Mouse (Mus musculus) thymus, postnatal 36 days (tissue): ENCODE results near the gene Acot4.
"Not testable (repeated sequence)": the region's sequence is repeated elsewhere in the genome, so short reads cannot be mapped to it uniquely, and the experiment has no call there.

Experiments
- DNase-seq, 2 experiments: peaks; one replicate each; pipeline ENCODE4 v3.0.0; 2022; ENCODE audit warnings: mixed read lengths in 2 of 2

The Acot4 gene

DNA sequence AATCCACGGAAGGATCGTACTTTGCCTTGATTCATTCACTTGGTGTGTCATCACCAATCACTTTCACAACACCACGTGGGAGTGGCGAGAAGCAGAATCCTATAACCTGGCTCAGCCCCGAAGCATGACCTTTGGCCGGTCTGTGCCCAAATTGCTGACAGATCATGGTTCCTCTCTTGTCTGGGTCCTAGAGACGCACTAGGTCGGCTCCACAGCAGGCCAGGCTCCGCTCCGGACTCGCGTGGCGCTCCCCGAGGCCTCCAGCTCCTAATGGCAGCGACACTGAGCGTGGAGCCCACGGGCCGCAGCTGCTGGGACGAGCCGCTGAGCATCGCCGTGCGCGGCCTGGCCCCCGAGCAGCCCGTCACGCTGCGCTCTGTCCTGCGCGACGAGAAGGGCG lies at the start of gene Acot4:
Acot4 (plus strand) TSS at position 139 of the 400 bp plus-strand sequence.
- DNase-seq, result not testable (repeated sequence)

DNA sequence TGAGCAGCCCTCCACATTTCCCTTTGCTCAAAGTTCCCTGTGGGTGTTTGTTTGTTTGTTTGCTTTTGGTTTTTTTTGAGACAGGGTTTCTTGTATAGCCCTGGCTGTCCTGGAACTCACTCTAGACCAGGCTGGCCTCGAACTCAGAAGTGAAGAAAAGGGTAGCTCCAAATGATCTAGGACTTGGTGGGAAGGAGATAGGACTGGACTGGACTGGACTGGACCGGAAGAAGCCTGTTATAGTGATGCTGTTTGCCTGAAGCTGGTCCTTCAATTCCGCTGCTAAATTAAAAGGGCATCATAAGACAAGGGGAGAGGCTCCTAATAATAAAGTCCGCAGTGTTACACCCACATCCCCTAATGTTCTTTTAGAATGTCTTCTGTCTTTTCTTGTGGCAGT lies 49.7 kb upstream of the Acot4 start:
- DNase-seq, result no peak

DNA sequence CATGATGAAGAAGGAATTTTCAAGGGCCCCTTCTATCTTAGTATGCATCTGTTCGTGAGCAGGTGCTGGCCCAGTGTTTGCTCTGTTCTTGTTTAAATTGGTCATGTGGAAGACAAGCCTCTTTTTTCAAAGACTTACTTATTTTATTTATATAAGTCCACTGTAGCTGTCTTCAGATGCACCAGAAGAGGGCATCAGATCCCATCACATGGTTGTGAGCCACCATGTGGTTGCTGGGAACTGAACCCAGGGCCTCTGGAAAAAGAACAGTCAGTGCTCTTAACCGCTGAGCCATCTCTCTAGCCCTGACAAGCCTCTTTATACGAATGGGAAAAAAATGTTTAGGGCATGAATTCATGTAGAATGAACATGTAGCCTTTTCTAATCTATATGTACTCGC lies 48.8 kb upstream of the Acot4 start:
- DNase-seq, result no peak

DNA sequence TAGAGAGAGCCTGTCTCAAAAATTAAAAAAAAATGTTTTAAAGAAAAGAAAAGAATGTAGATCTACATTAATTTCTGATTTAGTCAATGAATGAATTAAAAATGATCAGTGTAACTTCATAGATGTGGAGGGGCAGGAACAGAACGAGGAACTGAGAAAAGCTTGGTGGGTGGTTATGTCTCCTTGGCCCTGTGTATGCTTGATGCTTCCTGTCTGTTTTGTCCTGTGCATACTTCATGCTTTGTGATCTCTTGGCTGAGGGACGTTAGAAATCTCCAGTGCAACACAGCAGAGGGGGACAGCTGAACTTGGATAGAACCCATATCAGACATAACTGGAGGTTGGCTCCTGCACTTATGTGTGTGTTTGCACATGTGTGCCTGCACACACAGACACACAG lies 41.0 kb upstream of the Acot4 start:
- no peak for DNase-seq

DNA sequence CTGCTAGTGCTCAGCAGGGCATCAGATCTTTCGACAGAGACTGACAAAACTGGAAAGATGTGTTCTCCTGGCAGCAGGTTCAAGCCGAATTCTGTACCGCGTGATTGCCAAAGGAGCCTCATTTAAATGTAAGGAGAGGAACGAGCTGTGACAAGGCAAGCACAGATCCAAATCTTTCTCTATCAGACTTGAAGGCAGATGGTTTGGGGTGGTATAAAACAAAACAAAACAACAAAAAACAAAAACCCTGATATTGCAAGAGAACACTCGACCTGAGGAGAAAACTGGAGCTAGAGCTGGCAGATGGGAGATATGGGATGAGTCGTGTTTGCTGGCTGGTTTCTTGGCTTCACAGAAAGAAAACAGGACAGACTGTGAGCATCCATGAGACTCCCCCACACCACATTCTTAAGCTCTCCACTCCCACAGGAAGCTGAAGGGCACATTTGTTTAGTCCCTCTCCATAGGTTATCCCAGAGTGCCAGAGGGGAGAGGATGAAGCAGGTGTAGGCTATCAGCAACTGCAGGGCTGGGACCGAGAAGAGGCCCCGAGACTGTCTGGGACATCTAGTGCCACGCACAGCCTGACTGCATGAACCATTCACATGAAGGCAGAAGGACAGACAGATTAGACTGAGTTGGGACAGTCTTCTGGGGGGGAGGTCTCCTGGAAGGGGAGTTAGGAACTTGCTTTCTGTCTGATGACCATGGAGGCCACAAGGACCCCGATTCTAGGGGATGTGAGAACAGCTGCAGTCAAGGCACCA lies 39.7 kb upstream of the Acot4 start:
- DNase-seq, result no peak

GRCm38 (mm10) chr12:83999237-83999636 lies 38.9 kb upstream of the Acot4 start:
- DNase-seq, result not testable (repeated sequence)

DNA sequence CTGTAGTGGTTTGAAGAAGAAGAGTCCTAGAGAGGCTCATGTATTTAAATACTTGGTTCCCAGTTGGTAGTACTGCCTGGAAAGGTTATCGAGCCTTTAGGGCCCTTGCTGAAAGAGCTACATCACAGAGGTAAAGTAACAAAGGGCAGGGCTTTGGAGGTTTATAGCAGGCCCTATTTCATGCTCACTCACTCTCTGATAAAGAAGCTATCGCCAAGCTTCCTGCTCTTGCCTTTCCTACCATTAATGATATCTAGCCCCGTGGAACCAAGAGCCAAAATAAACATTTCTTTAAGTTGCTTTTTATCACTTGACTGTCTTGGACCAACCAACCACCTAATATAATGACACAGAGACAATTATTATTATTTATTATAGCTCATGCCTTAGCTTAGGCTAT lies 37.8 kb upstream of the Acot4 start:
- no peak for DNase-seq

- no peak for DNase-seq
Observed at GRCm38 (mm10) chr12:84003866-84004265, 34.3 kb upstream of the Acot4 start.

DNA sequence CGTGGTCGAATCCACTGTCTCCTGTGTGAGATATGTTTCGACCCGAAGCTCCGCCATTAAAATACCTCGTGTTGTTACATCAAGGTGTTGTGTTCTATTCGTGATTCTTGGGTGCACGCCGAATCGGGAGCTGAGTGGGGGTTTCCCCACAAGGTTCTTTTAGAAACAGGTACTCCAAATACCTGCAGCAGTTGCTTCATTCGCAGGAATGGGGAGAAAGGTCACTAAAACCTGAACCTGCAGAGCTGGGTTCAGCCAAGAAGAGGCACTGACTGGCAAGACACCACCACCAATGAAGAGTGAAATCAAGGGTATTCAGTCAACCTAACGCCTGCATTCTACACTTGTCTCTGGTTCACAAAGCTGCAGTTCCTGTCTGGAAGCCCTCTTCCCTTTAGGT lies 29.9 kb upstream of the Acot4 start:
- DNase-seq, result no peak

- DNase-seq, result no peak
Observed at GRCm38 (mm10) chr12:84008729-84009128, 29.4 kb upstream of the Acot4 start.

DNA sequence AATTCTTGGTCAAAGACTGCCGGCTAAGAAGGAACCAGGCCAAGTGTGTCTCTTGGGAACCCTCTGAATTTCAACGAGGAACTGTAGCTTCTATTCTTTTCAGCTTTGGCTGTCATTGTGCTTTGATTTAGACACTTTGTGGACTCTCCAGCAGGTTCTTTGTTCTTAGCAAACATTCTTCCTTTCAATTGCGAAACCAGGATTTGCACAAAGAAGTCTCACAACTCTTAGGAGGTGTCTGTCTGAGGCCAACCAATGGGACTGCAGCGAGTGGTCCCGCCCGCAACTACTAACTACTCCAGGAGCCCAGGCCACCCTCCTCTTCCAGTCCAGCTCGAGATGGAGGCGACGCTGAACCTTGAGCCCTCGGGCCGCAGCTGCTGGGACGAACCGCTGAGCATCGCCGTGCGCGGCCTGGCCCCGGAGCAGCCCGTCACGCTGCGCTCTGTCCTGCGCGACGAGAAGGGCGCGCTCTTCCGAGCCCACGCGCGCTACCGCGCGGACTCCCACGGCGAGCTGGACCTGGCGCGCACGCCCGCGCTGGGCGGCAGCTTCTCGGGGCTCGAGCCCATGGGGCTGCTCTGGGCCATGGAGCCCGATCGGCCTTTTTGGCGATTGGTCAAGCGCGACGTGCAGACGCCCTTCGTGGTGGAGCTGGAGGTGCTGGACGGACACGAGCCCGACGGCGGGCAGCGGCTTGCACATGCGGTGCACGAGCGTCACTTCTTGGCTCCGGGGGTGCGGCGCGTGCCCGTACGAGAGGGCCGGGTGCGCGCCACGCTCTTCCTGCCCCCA lies 28.8 kb upstream of the Acot4 start, which contains the start of gene Acot1:
Acot1 (plus strand) TSS at position 320 of the 795 bp plus-strand sequence.
- peak; percentile 31 to 54 for DNase-seq

DNA sequence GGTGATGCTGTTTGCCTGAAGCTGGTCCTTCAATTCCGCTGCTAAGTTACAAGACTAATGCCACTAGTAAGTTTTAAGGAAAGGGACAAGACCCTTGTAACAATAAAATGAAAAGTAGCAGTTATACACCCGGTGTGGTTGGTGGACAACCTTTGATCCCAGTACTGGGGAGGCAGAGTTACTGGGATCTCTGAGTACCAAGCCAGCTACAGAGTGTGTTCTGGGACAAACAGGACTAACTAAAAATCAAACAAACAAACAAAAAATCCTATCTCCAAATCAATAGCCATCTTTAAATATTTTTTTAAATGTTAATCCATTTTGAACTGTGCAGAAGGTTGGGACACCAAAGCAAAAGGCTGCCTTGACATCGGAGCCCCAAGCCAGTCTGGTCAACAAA lies 28.0 kb upstream of the Acot4 start:
- no peak for DNase-seq

GRCm38 (mm10) chr12:84011251-84012040 lies 26.7 kb upstream of the Acot4 start:
- DNase-seq, result no peak

- no peak for DNase-seq
Observed at GRCm38 (mm10) chr12:84013130-84013529, 25.0 kb upstream of the Acot4 start.

DNA sequence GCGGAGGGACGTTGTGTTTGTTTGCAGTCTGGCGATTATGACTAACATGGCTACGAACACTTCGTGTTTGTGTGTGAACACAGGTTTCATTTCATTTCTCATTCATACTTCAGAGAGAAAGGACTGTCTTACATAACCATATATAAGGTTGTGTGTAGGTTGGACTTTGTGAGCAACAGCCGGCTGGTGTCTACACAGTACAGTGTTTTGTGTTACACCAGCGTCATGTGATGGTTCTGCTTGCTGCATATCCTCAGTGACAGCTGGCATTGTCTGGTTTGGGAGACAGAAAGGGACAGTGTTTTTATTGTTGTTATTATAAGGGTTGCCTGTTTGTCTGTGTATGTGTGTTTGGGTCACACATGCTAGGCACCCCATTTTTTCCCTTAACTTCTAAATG lies 24.5 kb upstream of the Acot4 start:
- no peak for DNase-seq

- DNase-seq, result peak in 1 of 2 experiments; percentile 8
Observed at GRCm38 (mm10) chr12:84020528-84020927, 17.7 kb upstream of the Acot4 start.

- not testable (repeated sequence) for DNase-seq
Observed at GRCm38 (mm10) chr12:84022266-84022665, 15.9 kb upstream of the Acot4 start.

DNA sequence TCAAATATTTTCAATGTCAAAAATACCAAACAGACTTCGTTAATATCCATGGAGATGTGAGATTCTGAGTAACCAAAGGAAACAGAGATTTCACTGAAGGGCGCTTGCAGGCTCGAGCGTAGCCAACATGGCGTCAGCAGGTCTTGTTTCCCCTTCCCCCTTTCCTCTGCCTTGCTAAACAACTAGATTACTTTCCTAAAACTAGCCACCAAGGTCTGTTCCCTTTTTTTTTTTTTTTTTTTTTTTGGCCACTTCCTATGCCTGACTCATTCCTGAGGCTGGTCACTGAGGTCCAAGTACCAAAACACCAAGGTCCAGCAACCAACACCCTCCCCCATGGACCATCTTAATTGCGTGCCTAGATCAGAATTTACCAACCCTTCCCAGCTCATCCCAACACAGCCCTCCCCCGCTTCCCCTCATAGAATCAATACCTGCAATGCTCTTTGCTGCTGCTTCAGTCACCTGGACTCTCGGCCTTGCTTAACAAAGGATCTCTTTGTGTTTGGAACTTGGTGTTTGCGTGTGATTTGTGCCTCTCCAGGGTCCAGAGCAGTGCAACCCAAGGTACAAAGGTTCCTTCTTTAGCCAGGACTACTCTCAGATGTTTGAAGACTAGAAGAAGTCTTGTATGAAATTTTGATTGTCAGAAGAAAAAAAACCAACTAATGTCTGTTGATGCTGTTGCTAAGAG lies 15.0 kb upstream of the Acot4 start:
- DNase-seq, result no peak

- no peak for DNase-seq
Observed at GRCm38 (mm10) chr12:84025888-84026287, 12.3 kb upstream of the Acot4 start.

DNA sequence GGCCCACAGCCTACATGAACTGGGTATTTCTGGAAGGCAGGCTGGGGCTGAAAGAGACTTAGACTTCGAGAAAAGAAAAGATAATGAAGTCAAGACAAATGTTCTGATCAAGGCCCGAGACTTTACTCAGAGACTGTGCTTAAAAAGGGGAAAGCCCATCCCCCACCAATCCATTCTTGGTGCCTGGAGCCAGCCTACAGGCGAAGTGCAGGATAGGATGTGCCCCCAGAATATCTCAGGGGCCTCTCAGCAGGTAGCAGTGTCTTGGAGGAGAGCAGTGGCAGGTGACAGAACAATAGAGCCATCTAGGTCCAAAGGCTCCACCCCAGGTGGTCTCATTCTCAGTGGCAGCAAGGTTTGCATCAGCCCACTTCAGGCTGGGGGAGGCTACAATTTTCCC lies 9.9 kb upstream of the Acot4 start:
- not testable (repeated sequence) for DNase-seq

- not testable (repeated sequence) for DNase-seq
Observed at GRCm38 (mm10) chr12:84029043-84029442, 9.1 kb upstream of the Acot4 start.

- peak; percentile 48 to 64 for DNase-seq
Observed at GRCm38 (mm10) chr12:84030659-84031332, 7.4 kb upstream of the Acot4 start.
